Mouse (Mus musculus) fibroblast of lung, adult 2 months (primary cell): ENCODE results near the gene Gsk3b.
"Not testable (repeated sequence)": the region's sequence is repeated elsewhere in the genome, so short reads cannot be mapped to it uniquely, and the experiment has no call there.

Experiments used
- DNase-seq: peaks from one replicate; pipeline ENCODE4 v3.0.0-alpha.2; 2011; ENCODE audit warnings: low read depth

The Gsk3b gene

GRCm38 (mm10) chr16:38189952-38190351 lies 101.2 kb downstream of the Gsk3b start:
- no peak for DNase-seq

GRCm38 (mm10) chr16:38190531-38190930 lies 101.7 kb downstream of the Gsk3b start:
- DNase-seq, result no peak

DNA sequence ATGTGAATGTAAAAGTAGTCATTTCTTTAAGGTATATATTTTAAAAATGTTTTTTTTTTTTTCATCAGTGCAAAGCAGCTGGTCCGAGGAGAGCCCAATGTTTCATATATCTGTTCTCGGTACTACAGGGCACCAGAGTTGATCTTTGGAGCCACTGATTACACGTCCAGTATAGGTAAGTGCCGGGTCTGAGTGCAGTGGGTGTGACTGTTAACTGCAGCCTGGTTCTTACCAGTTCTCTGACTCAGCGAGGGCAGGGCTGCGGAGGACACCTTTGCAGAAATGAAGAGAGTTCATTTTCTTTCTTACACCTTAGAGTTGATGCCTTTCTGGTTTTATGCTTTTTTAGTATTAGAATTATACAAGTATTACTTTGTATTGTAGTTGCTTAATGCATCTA lies 102.7 kb downstream of the Gsk3b start:
- no peak for DNase-seq

DNA sequence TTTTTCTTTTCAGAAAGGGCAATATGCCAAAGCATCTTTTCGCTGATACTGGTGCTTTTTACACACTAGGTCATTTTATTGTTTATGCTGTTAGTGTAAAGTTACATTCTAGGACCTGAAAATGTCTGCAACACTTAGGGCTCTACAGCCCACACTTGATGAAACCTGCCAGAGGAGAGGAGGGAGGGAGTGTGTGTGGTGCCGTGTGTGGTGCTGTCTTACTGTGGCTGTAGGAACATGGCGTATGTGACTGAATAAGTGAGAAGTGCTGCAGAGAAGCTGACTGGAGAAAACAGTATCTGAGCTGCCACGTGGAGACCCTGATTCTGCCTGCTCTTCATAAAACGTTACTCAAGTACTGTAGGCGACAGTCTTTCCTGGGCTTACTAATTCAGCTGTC lies 103.8 kb downstream of the Gsk3b start:
- no peak for DNase-seq

GRCm38 (mm10) chr16:38197299-38197698 lies 108.5 kb downstream of the Gsk3b start:
- DNase-seq, result no peak

DNA sequence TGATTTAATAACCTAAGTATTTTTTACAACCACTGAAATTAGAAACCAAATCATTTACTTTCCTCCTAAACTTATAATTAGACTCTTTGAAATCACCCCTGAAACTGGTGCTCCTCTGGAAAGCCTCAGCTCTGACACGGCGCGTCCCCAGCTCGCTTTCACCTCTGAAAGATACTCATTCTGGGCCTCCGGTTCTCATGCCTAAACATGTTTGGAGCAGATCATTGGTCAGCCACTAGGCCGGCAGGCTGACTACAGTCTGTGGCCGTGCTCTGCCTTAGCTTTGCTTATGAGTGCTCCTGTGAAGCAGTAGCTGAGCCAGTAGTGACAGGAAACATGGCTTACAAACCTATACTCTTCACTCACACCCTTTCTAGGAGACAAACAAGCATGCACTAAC lies 116.5 kb downstream of the Gsk3b start:
- DNase-seq, result no peak

GRCm38 (mm10) chr16:38222491-38222890 lies 133.7 kb downstream of the Gsk3b start:
- not testable (repeated sequence) for DNase-seq

DNA sequence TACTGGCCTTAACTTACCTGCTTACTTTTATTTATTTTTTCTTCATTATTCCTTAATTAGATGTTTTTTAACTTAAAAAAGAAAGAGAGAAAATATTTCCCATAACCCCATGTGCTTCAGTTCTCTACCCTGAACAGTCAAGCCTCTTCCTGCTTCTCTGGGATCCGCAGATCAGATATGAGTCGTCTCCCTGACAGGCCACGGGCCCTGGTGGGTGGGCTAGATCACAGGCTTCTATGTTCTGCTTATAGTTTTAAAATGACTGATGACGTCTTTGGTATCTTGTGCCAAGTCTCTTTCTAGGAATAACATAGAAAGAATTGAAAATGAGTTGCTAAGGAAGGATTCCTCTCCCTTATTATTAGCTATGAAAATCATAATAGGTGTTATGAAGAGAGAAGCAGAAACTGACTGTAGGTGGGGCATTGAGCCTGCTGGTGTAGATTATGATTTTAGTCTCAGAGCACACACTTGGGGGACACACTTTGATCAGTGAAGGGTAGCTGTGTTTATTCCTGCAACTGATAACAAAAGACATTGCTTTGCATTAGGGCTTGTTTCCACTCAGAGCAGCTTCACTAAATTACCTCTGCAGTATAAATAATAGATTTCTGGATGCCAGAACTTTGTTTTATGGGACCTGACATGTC lies 148.3 kb downstream of the Gsk3b start:
- DNase-seq, result no peak

DNA sequence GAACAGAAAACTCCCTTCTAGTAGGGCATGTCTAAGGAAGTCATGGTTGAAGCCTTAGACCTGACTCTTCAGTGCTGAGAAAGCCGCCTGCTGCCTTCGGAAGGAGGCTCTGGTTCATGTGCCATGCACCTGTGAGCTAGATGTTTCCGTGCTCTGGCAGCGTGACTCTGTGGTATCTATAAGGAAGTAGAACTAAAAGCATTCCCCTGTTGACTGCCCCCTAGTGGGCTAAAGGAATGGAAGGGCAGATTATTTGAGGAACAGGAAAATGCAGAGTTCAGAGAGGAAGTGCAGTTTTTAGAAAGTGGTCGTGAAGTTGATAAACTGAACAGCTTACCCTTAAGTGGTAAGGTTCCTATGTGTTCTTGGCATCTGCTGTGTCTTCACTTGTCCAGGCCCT lies 150.9 kb downstream of the Gsk3b start:
- DNase-seq, result no peak

DNA sequence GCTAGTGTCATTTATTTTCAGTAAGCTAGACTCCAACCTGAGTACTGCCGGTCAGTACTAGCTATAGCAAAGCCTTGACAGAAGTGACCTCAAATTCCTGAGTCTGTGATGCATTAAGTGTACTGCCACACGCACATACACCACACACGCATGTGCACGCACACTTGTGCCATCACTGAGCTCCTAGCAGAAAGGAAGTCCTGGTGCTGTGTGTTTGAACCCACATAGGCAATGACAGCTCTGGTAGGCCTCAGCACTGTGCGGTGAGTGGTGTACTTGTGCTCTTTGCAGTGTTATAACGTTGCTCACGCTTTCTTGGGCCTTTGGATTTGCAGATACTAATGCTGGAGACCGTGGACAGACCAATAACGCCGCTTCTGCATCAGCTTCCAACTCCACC lies 151.4 kb downstream of the Gsk3b start:
- DNase-seq, result no peak

- peak; percentile 18 for DNase-seq
These were observed 155.3 kb downstream of the Gsk3b start for GRCm38 (mm10) chr16:38244111-38244510.

DNA sequence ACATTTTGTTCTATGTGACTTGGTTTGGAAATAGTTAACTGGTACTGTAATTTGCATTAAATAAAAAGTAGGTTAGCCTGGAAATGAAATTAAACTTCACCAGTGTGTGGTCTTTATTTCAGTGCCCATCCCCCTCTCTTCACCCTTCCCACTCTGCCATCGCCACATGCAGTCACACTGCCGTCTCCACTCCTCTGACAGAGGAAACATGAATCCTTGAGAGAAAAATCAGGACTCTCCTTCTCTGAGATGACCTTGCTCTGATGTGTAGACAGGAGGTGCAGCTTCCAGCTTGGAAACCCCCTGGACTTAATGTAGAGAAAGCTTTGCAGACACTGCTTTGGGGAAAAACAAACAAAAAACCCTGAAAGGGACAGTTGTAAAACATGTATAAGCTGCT lies 156.6 kb downstream of the Gsk3b start:
- no peak for DNase-seq

GRCm38 (mm10) chr16:38245849-38246585 lies 157.2 kb downstream of the Gsk3b start:
- DNase-seq, result peak; percentile 20

DNA sequence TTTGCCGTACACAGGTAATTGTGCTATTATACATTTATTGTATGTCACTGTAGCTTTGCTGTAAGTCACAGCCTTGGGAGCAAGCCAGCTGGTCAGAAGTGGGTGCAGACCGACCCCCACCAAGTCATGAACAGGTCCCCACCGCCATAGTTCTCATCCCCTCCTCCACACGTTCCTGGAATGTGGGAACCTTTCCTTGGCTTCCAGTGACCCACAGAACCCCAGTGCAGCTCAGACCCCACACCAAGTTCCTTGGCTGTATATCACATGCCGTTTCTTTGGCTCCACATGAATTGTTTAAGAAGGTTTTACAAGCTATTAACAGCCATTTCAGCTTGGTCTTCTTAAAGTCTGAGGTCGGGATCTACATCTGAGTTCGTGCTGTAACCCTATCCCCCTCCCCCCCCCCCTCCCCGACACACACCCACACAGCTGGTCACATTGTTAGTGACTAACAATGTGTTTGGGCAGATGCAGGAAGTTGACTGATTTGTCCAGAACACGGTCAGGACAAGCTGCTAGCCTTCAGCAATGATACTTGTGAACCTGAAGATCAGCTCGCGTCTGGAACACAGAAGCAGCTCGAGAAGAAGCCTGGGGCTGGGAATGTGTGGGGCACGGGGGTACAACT lies 159.6 kb downstream of the Gsk3b start:
- DNase-seq, result peak; percentile 25

DNA sequence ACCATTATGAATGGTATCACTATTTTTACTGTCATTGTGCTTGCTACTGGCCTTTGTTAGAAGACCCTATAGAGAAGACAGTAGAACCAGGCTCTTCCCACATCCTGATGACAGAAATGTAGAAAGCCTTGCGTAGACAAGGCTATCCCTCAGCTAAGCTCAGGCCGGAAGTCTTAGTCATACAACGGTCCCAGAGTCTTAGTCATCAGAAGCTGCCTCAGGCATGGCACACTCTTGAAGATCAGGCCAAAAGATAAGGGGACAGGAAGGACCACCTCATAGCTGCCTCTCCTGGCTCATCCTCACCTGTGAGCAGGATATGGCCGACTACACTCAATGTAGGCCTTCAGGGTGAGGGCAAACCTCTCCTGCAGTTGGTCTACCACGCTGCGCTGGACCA lies 161.7 kb downstream of the Gsk3b start:
- no peak for DNase-seq

- no peak for DNase-seq
These were observed 165.2 kb downstream of the Gsk3b start for GRCm38 (mm10) chr16:38254001-38254400.

DNA sequence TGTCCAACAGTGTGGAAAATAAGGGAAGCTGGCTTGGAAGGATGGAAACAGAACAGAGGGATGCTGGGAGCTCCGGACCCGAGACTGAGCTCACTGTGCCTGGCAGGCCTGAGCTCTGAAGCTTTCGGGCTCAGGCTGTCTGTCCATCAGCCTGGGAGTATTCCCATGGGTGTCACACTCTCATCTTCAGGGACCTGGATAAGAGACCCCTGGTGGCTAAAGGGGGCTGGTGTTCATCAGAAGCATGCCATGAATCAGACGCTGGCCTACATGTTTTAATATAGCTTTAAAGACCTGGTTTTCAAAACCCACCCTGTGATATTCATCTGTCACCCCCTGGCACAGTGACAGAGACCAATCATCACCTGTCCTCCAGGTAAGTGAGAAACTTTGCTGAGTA lies 166.3 kb downstream of the Gsk3b start:
- no peak for DNase-seq

GRCm38 (mm10) chr16:38255927-38256326 lies 167.1 kb downstream of the Gsk3b start:
- no peak for DNase-seq

GRCm38 (mm10) chr16:38271601-38272000 lies 182.8 kb downstream of the Gsk3b start:
- DNase-seq, result no peak

GRCm38 (mm10) chr16:38272483-38272882 lies 183.7 kb downstream of the Gsk3b start:
- DNase-seq, result no peak

GRCm38 (mm10) chr16:38274737-38275136 lies 185.9 kb downstream of the Gsk3b start:
- DNase-seq, result no peak

DNA sequence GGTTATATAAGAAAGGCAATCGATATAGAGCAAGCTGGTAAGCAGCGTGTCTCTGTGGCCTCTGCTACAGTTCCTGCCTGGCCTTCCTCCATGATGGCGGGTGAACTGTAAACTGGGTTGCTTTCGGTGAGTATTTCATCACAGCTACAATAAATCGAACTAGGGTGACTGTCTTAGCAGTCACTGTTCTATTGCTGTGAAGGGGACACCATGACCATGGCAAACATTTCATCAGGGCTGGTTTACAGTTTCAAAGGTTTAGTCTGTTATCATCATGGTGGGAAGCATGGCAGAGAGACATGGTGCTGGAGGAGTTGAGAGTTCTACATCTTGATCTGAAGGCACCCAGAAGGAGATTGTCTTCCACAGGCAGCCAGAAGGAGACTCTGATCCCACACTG lies 191.0 kb downstream of the Gsk3b start:
- DNase-seq, result no peak

DNA sequence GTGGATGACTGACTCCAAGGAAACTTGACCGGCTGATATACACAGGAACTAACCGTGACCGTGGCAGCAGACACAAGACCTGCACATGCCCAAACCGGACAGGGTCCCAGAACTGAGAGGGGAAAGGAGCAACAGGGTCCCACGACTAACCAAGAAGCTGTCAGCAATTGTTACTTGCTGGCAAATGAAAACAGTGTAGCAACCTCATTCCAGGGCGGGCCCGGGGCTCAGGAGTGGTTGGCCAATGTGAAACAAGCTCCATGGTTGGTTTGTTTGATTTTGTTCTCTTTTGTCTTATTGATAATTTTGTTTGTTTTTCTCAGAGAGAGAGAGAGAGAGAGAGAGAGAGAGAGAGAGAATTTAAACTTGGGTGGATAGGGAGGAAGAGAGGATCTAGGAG lies 192.2 kb downstream of the Gsk3b start:
- no peak for DNase-seq
